Mouse (Mus musculus) liver, embryonic 14.5 days (tissue): ENCODE data around the gene Zcchc3. TPM values are rescaled to one million over a fixed set of nuclear protein-coding genes. Genes with fewer than 3 reads are reported as not detected.

Experiments
- ATAC-seq: fragments of 200-750 bp; cut with Nextera tagmentation; 2 replicates; pipeline ENCODE4 v1.8.0; 2017; ENCODE audit warnings: moderate number of reproducible peaks, mild to moderate bottlenecking, moderate library complexity; ENCODE audit not compliant: insufficient read depth
- DNase-seq, 3 experiments: peaks; one replicate each; pipeline ENCODE4 v3.0.0-alpha.2; 2012 to 2013; ENCODE audit warnings: low read depth in 3 of 3, low spot score in 3 of 3
- H3K27ac ChIP-seq: fragments of 300-500 bp; sonication (generic); 2 replicates; pipeline ENCODE4 v1.5.1; 2014; ENCODE audit warnings: moderate library complexity, mild to moderate bottlenecking, control low read depth, inconsistent platforms
- H3K27me3 ChIP-seq: fragments of 300-500 bp; sonication (generic); 2 replicates; pipeline ENCODE4 v1.6.1; 2014; ENCODE audit warnings: mild to moderate bottlenecking, low read length, moderate library complexity; ENCODE audit not compliant: control insufficient read depth, insufficient read depth
- H3K36me3 ChIP-seq: fragments of 300-500 bp; sonication (generic); replicated peaks from 2 replicates; pipeline ENCODE4 v1.6.1; 2014; ENCODE audit warnings: low read depth; ENCODE audit not compliant: control insufficient read depth, insufficient read depth
- H3K4me1 ChIP-seq, 2 experiments: fragments of 200-500 bp in 1 of 2; fragments of 300-500 bp in 1 of 2; sonication (generic) in 1 of 2; replicated peaks; 2 replicates each; pipeline ENCODE4 v1.6.1; 2012 to 2014; ENCODE audit warnings: antibody characterized with exemption in 1 of 2, inconsistent platforms in 1 of 2, low read length in 1 of 2; ENCODE audit not compliant: control insufficient read depth in 2 of 2, insufficient read depth in 2 of 2
- H3K4me2 ChIP-seq: fragments of 300-500 bp; sonication (generic); 2 replicates; pipeline ENCODE4 v1.6.1; 2014; ENCODE audit warnings: low read depth, mild to moderate bottlenecking, control low read depth, moderate library complexity
- H3K4me3 ChIP-seq, 2 experiments: fragments of 200-500 bp in 1 of 2; fragments of 300-500 bp in 1 of 2; sonication (generic) in 1 of 2; 2 replicates each; pipeline ENCODE4 v1.5.1; 2012 to 2014; ENCODE audit warnings: low read depth in 2 of 2, low read length in 2 of 2, mild to moderate bottlenecking in 2 of 2, control low read depth in 1 of 2, inconsistent platforms in 1 of 2, moderate library complexity in 1 of 2; ENCODE audit not compliant: insufficient read depth in 1 of 2
- H3K9ac ChIP-seq: fragments of 300-500 bp; sonication (generic); replicated peaks from 2 replicates; pipeline ENCODE4 v1.6.1; 2014; ENCODE audit warnings: mild to moderate bottlenecking, control low read depth, moderate library complexity
- H3K9me3 ChIP-seq: fragments of 300-500 bp; sonication (generic); 2 replicates; pipeline ENCODE4 v1.6.1; 2016; ENCODE audit warnings: low read length, mixed read lengths; ENCODE audit not compliant: control insufficient read depth
- CTCF ChIP-seq: IDR thresholded peaks from 2 replicates; pipeline ENCODE4 v1.5.1; 2016; ENCODE audit warnings: antibody characterized with exemption, low read depth, control low read depth
- EP300 ChIP-seq: IDR thresholded peaks from 2 replicates; pipeline ENCODE4 v1.6.1; 2016; ENCODE audit warnings: antibody characterized with exemption, low read depth
- WGBS: fragments of 180-500 bp; shearing (Covaris S2); extraction: QIAGEN DNeasy Blood & Tissue Kit; methylation state at CpG from one replicate; pipeline ENCODE4 v1.1.7; 2014; ENCODE audit not compliant: insufficient replicate concordance; 5-methylcytosine and 5-hydroxymethylcytosine counted together
- polyA plus RNA-seq, 2 experiments: library from polyadenylated mRNA; depleted of rRNA in 1 of 2; stranded (reverse) in 1 of 2; unstranded in 1 of 2; fragments of >200 nt; fragmentation: Nextera tagmentation in 1 of 2; extraction: Ambion mirVana in 1 of 2; gene quantifications; 2 replicates each; pipeline versions ENCODE4 v1.2.1 to v1.2.3; 2012 to 2014

The Zcchc3 gene
- polyA plus RNA-seq, 2 experiments: 8.7 to 9.1 TPM

GRCm38 (mm10) chr2:152446642-152447041, 31.8 kb upstream of the Zcchc3 start:
- DNase-seq (no peak), ATAC-seq (no peak; the same call in 1 of the 2 replicates)
- Histone ChIP-seq H3K9ac (no peak overlapping the region), H3K36me3 (no peaks in the 10 kb centered on the region), H3K9me3 (no peaks in the 10 kb centered on the region), H3K4me1 (0 out of 4 replicates have a peak, but pooled peaks cover 0 to 2% of the 10 kb centered on the region in 2 experiments), H3K27ac (no peak overlapping the region), H3K4me3 (no peak overlapping the region), H3K27me3 (no peaks in the 10 kb centered on the region), H3K4me2 (no peak overlapping the region)
- TF ChIP-seq CTCF (no peak), EP300 (no peak)
- 11% methylated on average over 2 of the region's 2 CpGs for WGBS

- H3K4me1 ChIP-seq: 0 out of 4 replicates have a peak, but pooled peaks cover 0 to 2% of the 10 kb centered on the region in 2 experiments
- H3K4me2 ChIP-seq: no peak overlapping the region
- no peaks in the 10 kb centered on the region for H3K36me3 ChIP-seq
- no peak overlapping the region for H3K4me3 ChIP-seq
- no peak overlapping the region for H3K9ac ChIP-seq
- H3K27me3 ChIP-seq: no peaks in the 10 kb centered on the region
- no peak overlapping the region for H3K27ac ChIP-seq
- DNase-seq: no peak
- ATAC-seq: no peak
- TF ChIP-seq EP300 (no peak), CTCF (no peak)
- H3K9me3 ChIP-seq: no peaks in the 10 kb centered on the region
- 69% methylated on average over 8 of the region's 8 CpGs for WGBS
Measured at GRCm38 (mm10) chr2:152443281-152443680, 28.5 kb upstream of the Zcchc3 start.

- WGBS: 52% methylated on average over 4 of the region's 4 CpGs
- Histone ChIP-seq H3K27me3 (no peaks in the 10 kb centered on the region), H3K9ac (no peak overlapping the region), H3K4me2 (no peak overlapping the region), H3K4me1 (peaks cover 2 to 3% of the 10 kb centered on the region in 2 experiments; a peak in 3 of 4 replicates), H3K4me3 (no peak overlapping the region), H3K27ac (no peak overlapping the region), H3K9me3 (no peaks in the 10 kb centered on the region), H3K36me3 (no peaks in the 10 kb centered on the region)
- DNase-seq: no peak
- no peak for ATAC-seq
- TF ChIP-seq CTCF: no peak
- TF ChIP-seq EP300: no peak
Measured at GRCm38 (mm10) chr2:152442322-152442721, 27.5 kb upstream of the Zcchc3 start.

GRCm38 (mm10) chr2:152439833-152440232, 25.0 kb upstream of the Zcchc3 start:
- Histone ChIP-seq H3K9ac (no peak overlapping the region), H3K4me2 (no peak overlapping the region), H3K27ac (no peak overlapping the region), H3K9me3 (no peaks in the 10 kb centered on the region), H3K4me3 (no peak overlapping the region), H3K27me3 (no peaks in the 10 kb centered on the region), H3K36me3 (no peaks in the 10 kb centered on the region), H3K4me1 (peaks cover 4 to 6% of the 10 kb centered on the region in 2 experiments; a peak in 3 of 4 replicates)
- no peak for TF ChIP-seq CTCF
- no peak for TF ChIP-seq EP300
- DNase-seq: no peak
- 58% methylated on average over 2 of the region's 2 CpGs for WGBS
- ATAC-seq: no peak

- H3K9me3 ChIP-seq: no peaks in the 10 kb centered on the region
- no peak overlapping the region for H3K4me2 ChIP-seq
- ATAC-seq: no peak
- H3K9ac ChIP-seq: no peak overlapping the region
- peak; percentile 31; the same call in 1 of the 2 replicates for TF ChIP-seq CTCF
- no peak for TF ChIP-seq EP300
- no peaks in the 10 kb centered on the region for H3K36me3 ChIP-seq
- peaks cover 4 to 6% of the 10 kb centered on the region in 2 experiments; a peak in 3 of 4 replicates for H3K4me1 ChIP-seq
- no peak for DNase-seq
- H3K27me3 ChIP-seq: no peaks in the 10 kb centered on the region
- H3K4me3 ChIP-seq: no peak overlapping the region
- 78% methylated on average over 1 of the region's 1 CpGs for WGBS
- no peak overlapping the region for H3K27ac ChIP-seq
Measured at GRCm38 (mm10) chr2:152438963-152439362, 24.1 kb upstream of the Zcchc3 start.
